ENCODE assay signal across 9 mouse cellular contexts in the genomic region with DNA sequence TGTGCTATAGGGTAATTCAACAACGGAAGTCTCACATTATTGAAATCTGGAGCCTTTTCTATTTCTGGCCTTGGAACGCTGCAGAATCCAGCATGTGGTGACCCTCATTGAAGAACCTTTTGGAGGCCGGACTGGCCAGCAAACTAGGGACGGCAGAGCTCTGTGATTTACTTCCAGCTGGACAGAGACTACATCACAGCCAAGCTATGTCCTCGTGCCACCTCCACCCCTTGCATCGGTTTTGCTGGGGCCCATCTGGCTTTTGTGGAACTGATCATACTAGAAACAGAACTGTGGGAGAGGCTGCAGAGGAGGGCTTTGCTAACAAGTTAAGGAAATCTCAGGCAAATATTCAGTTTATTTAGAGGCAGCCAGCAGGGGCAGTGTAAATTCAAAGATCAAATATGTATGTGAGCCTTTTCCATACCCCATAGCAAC.
DNase-seq lines count a peak whose midpoint lies in the region; ATAC-seq lines count a peak whose summit lies in the region.
"Had no signal": no experiment of that assay in that cellular context is flagged by ENCODE, and none has a peak within 500 bp of the region (broad histone marks: within the 10 kb centered on the region; RNA-seq: fewer than 3 reads in every experiment).

No protein-coding gene starts in this region.

- H3K27me3 ChIP-seq in intestine, embryonic 16.5 days (replicated peaks; ENCODE audit: control insufficient read depth, insufficient read depth, low read length), result no peaks in the 10 kb centered on the region
- H3K27me3 ChIP-seq in forebrain, embryonic 12.5 days, result no peaks in the 10 kb centered on the region
- H3K27me3 ChIP-seq in midbrain, embryonic 11.5 days (ENCODE audit: control insufficient read depth, insufficient read depth, low read length), result no peaks in the 10 kb centered on the region
- H3K27me3 ChIP-seq: neural tube, embryonic 13.5 days had no signal

- WGBS in intestine, embryonic 16.5 days, result 48% methylated on average over 6 of the region's 6 CpGs
- 79% methylated on average over 6 of the region's 6 CpGs for WGBS in forebrain, embryonic 12.5 days
- 77% methylated on average over 6 of the region's 6 CpGs for WGBS in midbrain, embryonic 11.5 days

- H3K9ac ChIP-seq in intestine, embryonic 16.5 days (ENCODE audit: low read depth, low read length), result peak overlapping the region; percentile 29; the same call in 1 of the 2 replicates
- H3K9ac ChIP-seq in forebrain, embryonic 12.5 days, result no peak overlapping the region
- no peak overlapping the region for H3K9ac ChIP-seq in midbrain, embryonic 11.5 days (ENCODE audit: low read length)
- H3K9ac ChIP-seq: neural tube, embryonic 13.5 days had no signal

- peaks cover 13% of the 10 kb centered on the region; the same call in 1 of the 2 replicates for H3K4me1 ChIP-seq in intestine, embryonic 16.5 days (ENCODE audit: control insufficient read depth, insufficient read depth, low read length)
- no peaks in the 10 kb centered on the region for H3K4me1 ChIP-seq in forebrain, embryonic 12.5 days
- H3K4me1 ChIP-seq in midbrain, embryonic 11.5 days (ENCODE audit: control insufficient read depth, insufficient read depth, low read length), result no peaks in the 10 kb centered on the region
- H3K4me1 ChIP-seq: neural tube, embryonic 13.5 days had no signal

- peak; percentile 70 to 71 for DNase-seq in cerebellum, postnatal 10 days
- no peak for DNase-seq in cerebellum, adult 11 months
- DNase-seq in 3T3-L1 (ENCODE audit: low read depth, low spot score), result peak; percentile 32
- DNase-seq in left cerebral cortex, postnatal 36 days (ENCODE audit: low spot score in 2 of 2), result peak; percentile 44 to 55
- DNase-seq in embryo, embryonic 9.5 days (ENCODE audit: extremely low spot score), result no peak
- no peak for DNase-seq in midbrain, embryonic 11.5 days (ENCODE audit: low spot score, missing footprints)

- intact Hi-C loops in left cerebral cortex, postnatal 36 days (cut with DNase I), result loop anchor here (5.0 kb wide), 1 partner anchor 61 kb away; no protein-coding TSS in a partner anchor

- H3K27ac ChIP-seq in intestine, embryonic 16.5 days (ENCODE audit: low read length), result peak overlapping the region; percentile 89
- H3K27ac ChIP-seq in forebrain, embryonic 12.5 days, result no peak overlapping the region
- no peak overlapping the region for H3K27ac ChIP-seq in midbrain, embryonic 11.5 days (ENCODE audit: low read depth, low read length)
- H3K27ac ChIP-seq: neural tube, embryonic 13.5 days had no signal

- peak; percentile 63; the same call in 1 of the 2 replicates for ATAC-seq in intestine, embryonic 16.5 days
- no peak for ATAC-seq in forebrain, embryonic 12.5 days (ENCODE audit: low FRiP score)
- no peak for ATAC-seq in midbrain, embryonic 11.5 days (ENCODE audit: low FRiP score)

- no peaks in the 10 kb centered on the region for H3K36me3 ChIP-seq in intestine, embryonic 16.5 days (ENCODE audit: control insufficient read depth, insufficient read depth, low read length)
- no peaks in the 10 kb centered on the region for H3K36me3 ChIP-seq in forebrain, embryonic 12.5 days (replicated peaks)
- H3K36me3 ChIP-seq in midbrain, embryonic 11.5 days (ENCODE audit: control insufficient read depth, insufficient read depth, low read length), result no peaks in the 10 kb centered on the region
- H3K36me3 ChIP-seq: neural tube, embryonic 13.5 days had no signal

- no peak overlapping the region for H3K4me3 ChIP-seq in intestine, embryonic 16.5 days (ENCODE audit: low read length)
- no peak overlapping the region for H3K4me3 ChIP-seq in forebrain, embryonic 12.5 days (replicated peaks)
- H3K4me3 ChIP-seq in midbrain, embryonic 11.5 days (ENCODE audit: low read depth, low read length), result no peak overlapping the region
- H3K4me3 ChIP-seq: neural tube, embryonic 13.5 days had no signal

- H3K9me3 ChIP-seq in intestine, embryonic 16.5 days (ENCODE audit: control insufficient read depth, low read length), result no peaks in the 10 kb centered on the region
- H3K9me3 ChIP-seq in forebrain, embryonic 12.5 days, result no peaks in the 10 kb centered on the region
- H3K9me3 ChIP-seq in midbrain, embryonic 11.5 days (ENCODE audit: control insufficient read depth, low read length), result no peaks in the 10 kb centered on the region
- H3K9me3 ChIP-seq: neural tube, embryonic 13.5 days had no signal

- H3K4me2 ChIP-seq in intestine, embryonic 16.5 days (ENCODE audit: low read depth, low read length), result no peak overlapping the region
- no peak overlapping the region for H3K4me2 ChIP-seq in forebrain, embryonic 12.5 days
- H3K4me2 ChIP-seq in midbrain, embryonic 11.5 days, result no peak overlapping the region
- H3K4me2 ChIP-seq: neural tube, embryonic 13.5 days had no signal

Comparison
In these comparisons a context has a peak if more than half of its experiments do, and no peak if none do; other contexts are left out.
1. DNase-seq: peak in cerebellum, postnatal 10 days (2 of 2), 3T3-L1 (single experiment) and left cerebral cortex, postnatal 36 days (2 of 2); none in cerebellum, adult 11 months (single experiment), embryo, embryonic 9.5 days (single experiment) and midbrain, embryonic 11.5 days (single experiment).